Mouse (Mus musculus) C2C12 (cell line): ENCODE measurements around the gene Fyn.

ENCODE experiments used
- CEBPB ChIP-seq: IDR thresholded peaks from one replicate; pipeline ENCODE4 v1.6.1; 2011; ENCODE audit warnings: low read depth, mild to moderate bottlenecking, control low read depth, moderate library complexity
- MAX ChIP-seq: IDR thresholded peaks from one replicate; pipeline ENCODE4 v1.6.1; 2011; ENCODE audit warnings: mild to moderate bottlenecking, control low read depth

GRCm38 (mm10) chr10:39414068-39414467, 45.4 kb downstream of the Fyn start:
- TF ChIP-seq MAX, result no peak
- TF ChIP-seq CEBPB, result no peak
